Mouse (Mus musculus): ENCODE measurements around the gene Camkmt.

DNA sequence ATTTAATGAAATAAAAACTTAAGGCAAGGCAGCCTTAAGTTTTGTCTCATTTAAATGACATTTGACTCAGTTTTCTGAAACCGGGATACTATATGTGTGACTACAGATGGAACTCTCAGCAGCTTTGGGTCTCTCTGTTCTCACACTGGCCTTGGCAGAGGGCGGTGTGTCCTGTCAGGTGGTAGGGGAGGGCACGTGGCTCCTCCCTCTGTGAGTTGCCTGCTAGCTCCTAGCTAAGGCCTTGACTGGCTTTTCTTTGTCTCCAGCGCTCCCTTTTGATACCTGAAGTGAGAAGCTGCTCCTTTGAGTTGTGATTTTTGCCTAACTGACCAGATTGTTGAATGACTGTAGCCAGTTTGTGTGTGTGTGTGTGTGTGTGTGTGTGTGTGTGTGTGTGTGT lies 67.8 kb downstream of the Camkmt start:
- TF ChIP-seq GATA1 (IDR thresholded peaks at IDR 0.05; ENCODE audit: low read length): no peak
- TF ChIP-seq TAL1 (IDR thresholded peaks at IDR 0.05; ENCODE audit: low read length): no peak

Measured in erythroblast, embryonic 14.5 days (primary cell).